Mouse (Mus musculus): ENCODE results near the gene Gprc5c. TPM values are rescaled to one million over a fixed set of nuclear protein-coding genes. Genes with fewer than 3 reads are reported as not detected.

Gprc5c gene
- total RNA-seq (2021) = 1 to 10 TPM; 4.0 to 5.4 TPM
- long read RNA-seq, experiment 1, partial matches to known transcripts = 3 of 12 reads
- long read RNA-seq, experiment 1, other reads (novel, unspliced or antisense) = 3 of 12 reads
- long read RNA-seq, experiment 2, partial matches to known transcripts = 2 of 3 reads
- long read RNA-seq, experiment 2, other reads (novel, unspliced or antisense) = 0 of 3 reads

GRCm38 (mm10) chr11:114850452-114851268 is at the start of gene Gprc5c:
Gene Gprc5c, plus strand, starts transcription at chr11:114851152.
- no peak for DNase-seq (ENCODE audit: extremely low spot score in 1 of 2, low spot score in 2 of 2)
- intact Hi-C loops (cut with DNase I) = loop anchor here (5.0 kb wide), 1 partner anchor 33 kb away; no protein-coding TSS in a partner anchor
- TF ChIP-seq CTCF (IDR thresholded peaks at IDR 0.05) = no peak
- Histone ChIP-seq H3K27ac (peak within 1 kb of the TSS; percentile 65), H3K4me3 (peak within 1 kb of the TSS; percentile 51)

- no peak for DNase-seq (ENCODE audit: extremely low spot score in 1 of 2, low spot score in 2 of 2)
- intact Hi-C loops (cut with DNase I) = no loop called here
- Histone ChIP-seq H3K4me3 (no peak overlapping the region), H3K27ac (no peak overlapping the region)
- TF ChIP-seq CTCF (IDR thresholded peaks at IDR 0.05) = no peak
Observed at GRCm38 (mm10) chr11:114801906-114802305, 49.0 kb upstream of the Gprc5c start.

- Histone ChIP-seq H3K4me3 (no peak overlapping the region), H3K27ac (no peak overlapping the region)
- no peak for TF ChIP-seq CTCF (IDR thresholded peaks at IDR 0.05)
- DNase-seq (ENCODE audit: extremely low spot score in 1 of 2, low spot score in 2 of 2) = no peak
- intact Hi-C loops (cut with DNase I) = no loop called here
Observed at GRCm38 (mm10) chr11:114802540-114803267, 48.2 kb upstream of the Gprc5c start.

- Histone ChIP-seq H3K27ac (no peak overlapping the region), H3K4me3 (no peak overlapping the region)
- intact Hi-C loops (cut with DNase I) = no loop called here
- DNase-seq (ENCODE audit: extremely low spot score in 1 of 2, low spot score in 2 of 2) = no peak
- TF ChIP-seq CTCF (IDR thresholded peaks at IDR 0.05) = no peak
Observed at GRCm38 (mm10) chr11:114803990-114804389, 47.0 kb upstream of the Gprc5c start.

- DNase-seq (ENCODE audit: extremely low spot score in 1 of 2, low spot score in 2 of 2) = no peak
- Histone ChIP-seq H3K27ac (no peak overlapping the region), H3K4me3 (no peak overlapping the region)
- intact Hi-C loops (cut with DNase I) = no loop called here
- TF ChIP-seq CTCF (IDR thresholded peaks at IDR 0.05) = no peak
Observed at GRCm38 (mm10) chr11:114807025-114807424, 43.9 kb upstream of the Gprc5c start.

GRCm38 (mm10) chr11:114807686-114808427 is 43.1 kb upstream of the Gprc5c start:
- no peak for TF ChIP-seq CTCF (IDR thresholded peaks at IDR 0.05)
- no peak for DNase-seq (ENCODE audit: extremely low spot score in 1 of 2, low spot score in 2 of 2)
- intact Hi-C loops (cut with DNase I) = no loop called here
- Histone ChIP-seq H3K27ac (no peak overlapping the region), H3K4me3 (no peak overlapping the region)

GRCm38 (mm10) chr11:114809371-114809770 is 41.6 kb upstream of the Gprc5c start:
- no peak for DNase-seq (ENCODE audit: extremely low spot score in 1 of 2, low spot score in 2 of 2)
- intact Hi-C loops (cut with DNase I) = no loop called here
- peak; percentile 51 for TF ChIP-seq CTCF (IDR thresholded peaks at IDR 0.05)

GRCm38 (mm10) chr11:114810344-114810743 is 40.6 kb upstream of the Gprc5c start:
- no peak for TF ChIP-seq CTCF (IDR thresholded peaks at IDR 0.05)
- intact Hi-C loops (cut with DNase I) = loop anchor here (10.0 kb wide), 1 partner anchor 244 kb away; no protein-coding TSS in a partner anchor
- no peak for DNase-seq (ENCODE audit: extremely low spot score in 1 of 2, low spot score in 2 of 2)
- Histone ChIP-seq H3K27ac (no peak overlapping the region), H3K4me3 (no peak overlapping the region)

More at GRCm38 (mm10) chr11:114809371-114809770, 41.6 kb upstream of the Gprc5c start:
- Histone ChIP-seq H3K27ac (no peak overlapping the region), H3K4me3 (no peak overlapping the region)

GRCm38 (mm10) chr11:114812731-114813240 is 38.2 kb upstream of the Gprc5c start:
- Histone ChIP-seq H3K27ac (no peak overlapping the region), H3K4me3 (no peak overlapping the region)
- DNase-seq (ENCODE audit: extremely low spot score in 1 of 2, low spot score in 2 of 2) = peak; percentile 87 to 93
- intact Hi-C loops (cut with DNase I) = loop anchor here (1.0 to 10.0 kb wide), 3 partner anchors 65 to 242 kb away; no protein-coding TSS in a partner anchor
- peak; percentile 99 for TF ChIP-seq CTCF (IDR thresholded peaks at IDR 0.05)

GRCm38 (mm10) chr11:114814873-114815592 is 35.9 kb upstream of the Gprc5c start:
- Histone ChIP-seq H3K27ac (no peak overlapping the region), H3K4me3 (no peak overlapping the region)
- no peak for DNase-seq (ENCODE audit: extremely low spot score in 1 of 2, low spot score in 2 of 2)
- no peak for TF ChIP-seq CTCF (IDR thresholded peaks at IDR 0.05)
- intact Hi-C loops (cut with DNase I) = loop anchor here (5.0 to 10.0 kb wide), 2 partner anchors 37 to 240 kb away; partner anchors contain the start of gene Gprc5c

Measured in left cerebral cortex, adult 2 months (tissue).